Mouse (Mus musculus): ENCODE data around the gene Gm8297. TPM values are rescaled to one million over a fixed set of nuclear protein-coding genes. Genes with fewer than 3 reads are reported as not detected.

Gm8297 gene
- 0.24 TPM for polyA plus RNA-seq (2017; shearing (Covaris generic))

DNA sequence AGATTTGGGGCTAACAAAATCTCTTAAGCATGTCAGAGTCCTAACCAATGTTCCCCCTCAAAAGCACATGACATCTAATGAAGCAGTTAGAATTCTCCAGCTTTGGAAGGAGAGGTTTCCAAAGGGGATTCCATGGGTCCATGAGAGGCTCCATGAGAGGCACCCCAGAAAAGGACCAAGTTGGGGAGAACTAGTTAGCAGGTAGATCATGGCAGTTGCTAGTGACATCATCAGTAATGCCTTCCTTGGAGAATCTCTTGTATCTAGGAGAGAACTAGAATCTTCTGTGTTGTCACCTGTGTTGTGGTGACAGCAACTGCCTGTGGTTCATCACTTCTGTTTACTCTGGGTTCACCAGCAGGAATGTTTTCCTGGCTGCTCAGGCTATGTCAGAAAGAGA lies at the start of gene Gm8297:
Gm8297 (plus strand) TSS at position 301 of the 400 bp plus-strand sequence.

GRCm38 (mm10) chr14:5015591-5015990 lies 31.9 kb downstream of the Gm8297 start, which contains the start of gene Gm3298:
Gene Gm3298, plus strand, starts transcription at chr14:5015891.

Other genes with a start within 250 kb of the Gm8297 start
- not detected for gene Gm9602, start 207.6 kb upstream of the Gm8297 start, polyA plus RNA-seq (2017; shearing (Covaris generic))
- not detected for gene Gm3269, start 145.8 kb upstream of the Gm8297 start, polyA plus RNA-seq (2017; shearing (Covaris generic))
- gene Gm3264, start 128.4 kb upstream of the Gm8297 start, polyA plus RNA-seq (2017; shearing (Covaris generic)): 1.6 TPM
- not detected for gene Gm3278, start 91.5 kb upstream of the Gm8297 start, polyA plus RNA-seq (2017; shearing (Covaris generic))
- gene Gm3298, start 32.0 kb downstream of the Gm8297 start, polyA plus RNA-seq (2017; shearing (Covaris generic)): not detected
- not detected for gene 4930555G01Rik, start 66.7 kb downstream of the Gm8297 start, polyA plus RNA-seq (2017; shearing (Covaris generic))
- gene Gm8281, start 87.1 kb downstream of the Gm8297 start, polyA plus RNA-seq (2017; shearing (Covaris generic)): 8.3 TPM
- not detected for gene Gm8279, start 147.6 kb downstream of the Gm8297 start, polyA plus RNA-seq (2017; shearing (Covaris generic))
- not detected for gene Gm3317, start 180.6 kb downstream of the Gm8297 start, polyA plus RNA-seq (2017; shearing (Covaris generic))
- not detected for gene Gm8271, start 201.9 kb downstream of the Gm8297 start, polyA plus RNA-seq (2017; shearing (Covaris generic))

Measured in activated CD4-positive, CD25-positive, alpha-beta regulatory T cell, adult 9 weeks (primary cell).